Mouse (Mus musculus): ENCODE measurements around the gene Ulk2. TPM values are rescaled to one million over a fixed set of nuclear protein-coding genes. Genes with fewer than 3 reads are reported as not detected.
"Not testable (repeated sequence)": the region's sequence is repeated elsewhere in the genome, so short reads cannot be mapped to it uniquely, and the experiment has no call there.

The Ulk2 gene
- 10 to 100 TPM; 66.8 to 72.2 TPM for total RNA-seq (2021)
- long read RNA-seq, experiment 1, full-length matches to known transcripts = 2 of 12 reads
- long read RNA-seq, experiment 1, partial matches to known transcripts = 5 of 12 reads
- long read RNA-seq, experiment 1, other reads (novel, unspliced or antisense) = 5 of 12 reads
- long read RNA-seq, experiment 2, full-length matches to known transcripts = 10 of 29 reads
- long read RNA-seq, experiment 2, partial matches to known transcripts = 17 of 29 reads
- long read RNA-seq, experiment 2, other reads (novel, unspliced or antisense) = 2 of 29 reads

DNA sequence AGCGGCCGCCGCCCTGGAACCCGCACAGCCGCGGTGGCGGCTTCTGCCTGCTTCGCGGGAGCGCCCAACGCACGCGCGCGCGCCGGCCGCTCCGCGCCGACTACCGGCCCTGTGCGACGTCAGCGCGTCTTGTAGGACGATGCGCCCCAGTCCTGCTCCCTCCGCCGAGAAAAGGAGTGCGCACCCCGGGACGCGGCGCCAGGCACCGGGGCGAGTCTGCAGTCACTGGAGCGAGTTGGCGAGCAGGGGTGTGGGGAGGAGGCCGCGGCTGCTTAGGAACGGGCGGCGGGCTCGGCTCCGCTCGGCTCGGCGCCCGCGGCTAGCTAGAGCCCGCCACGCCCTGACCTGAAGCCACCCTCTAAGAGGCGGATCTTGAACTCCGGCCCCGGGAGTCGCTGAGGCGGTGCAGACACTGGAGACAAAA is at the start of gene Ulk2:
TSS of gene Ulk2 (minus strand) at position 86 of the 424 bp plus-strand sequence.
- peak; percentile 90 for DNase-seq

DNA sequence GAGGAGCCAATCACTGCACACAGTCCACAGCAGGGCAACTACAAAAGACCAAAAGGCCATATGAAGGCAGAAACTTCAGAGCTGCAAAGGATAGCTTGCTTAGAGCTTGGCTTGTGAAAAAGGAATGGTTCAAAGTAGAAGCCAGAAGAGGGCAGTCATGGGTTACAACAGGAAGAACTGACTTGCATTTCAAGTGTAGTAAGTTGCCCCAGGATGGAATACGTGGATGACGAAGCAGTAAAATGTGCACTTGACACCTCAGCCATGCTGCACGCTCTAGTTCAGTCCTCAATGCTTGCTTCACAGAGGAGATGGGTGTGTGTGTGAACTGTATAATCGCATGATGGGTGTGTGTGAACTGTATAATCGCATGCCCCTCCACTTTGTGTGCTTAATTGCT is 27.3 kb upstream of the Ulk2 start:
- no peak for DNase-seq

DNA sequence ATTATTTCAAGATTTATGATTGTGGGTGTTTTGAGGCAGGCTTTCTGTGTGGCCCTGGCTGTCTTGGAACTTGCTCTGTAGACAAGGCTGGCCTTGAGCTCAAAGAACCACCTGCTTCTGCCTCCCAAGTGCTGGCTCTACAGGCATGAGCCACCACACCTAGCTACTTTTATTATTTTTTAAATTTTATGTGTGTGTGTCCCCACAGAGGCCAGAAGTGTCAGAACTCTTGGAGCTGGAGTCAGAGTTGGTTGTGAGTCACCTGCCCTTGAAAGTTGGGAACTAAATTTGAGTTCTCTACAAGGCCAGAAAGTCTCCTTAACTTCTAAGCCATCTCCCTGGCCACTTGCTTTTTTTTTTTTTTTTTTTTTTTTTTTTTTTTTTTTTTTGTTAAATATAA is 25.0 kb upstream of the Ulk2 start:
- DNase-seq = no peak

DNA sequence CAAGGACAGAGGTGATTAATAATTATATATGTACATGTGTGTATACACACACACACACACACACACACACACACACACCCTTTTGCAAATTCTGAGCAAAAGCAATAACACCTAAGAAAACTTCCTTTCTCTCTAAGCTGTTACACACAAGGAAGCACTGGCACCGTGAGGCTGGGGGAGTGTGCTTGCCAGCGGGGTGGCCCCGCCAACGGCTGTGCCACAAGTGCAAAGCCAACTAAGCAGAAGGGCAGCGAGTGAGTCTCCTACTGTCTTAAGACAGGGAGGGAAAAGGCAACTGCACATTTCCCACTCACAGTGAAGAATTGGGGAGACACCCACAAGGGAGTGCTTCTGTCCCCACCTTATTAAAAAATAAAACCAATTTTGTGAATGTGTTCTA is 17.0 kb upstream of the Ulk2 start:
- DNase-seq = no peak

DNA sequence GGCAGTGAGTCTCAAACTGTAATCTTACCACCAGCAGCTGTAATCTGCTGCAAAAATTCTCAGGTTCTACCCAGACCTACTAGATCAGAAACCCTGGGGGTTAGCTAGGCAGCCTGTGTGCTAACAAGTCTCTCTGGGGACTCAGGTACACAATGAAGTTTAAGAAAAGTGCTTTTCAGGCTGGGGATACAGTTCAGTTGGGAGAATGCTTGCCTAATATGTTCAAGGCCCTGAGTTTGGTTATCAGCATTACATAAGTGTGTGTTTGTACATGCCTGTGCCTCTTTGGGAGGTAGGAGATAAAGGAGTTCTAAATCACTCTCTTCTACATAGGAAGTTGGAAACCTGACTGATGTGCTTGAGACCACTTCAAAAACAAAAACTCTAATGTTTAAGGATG is 12.0 kb upstream of the Ulk2 start:
- no peak for DNase-seq

DNA sequence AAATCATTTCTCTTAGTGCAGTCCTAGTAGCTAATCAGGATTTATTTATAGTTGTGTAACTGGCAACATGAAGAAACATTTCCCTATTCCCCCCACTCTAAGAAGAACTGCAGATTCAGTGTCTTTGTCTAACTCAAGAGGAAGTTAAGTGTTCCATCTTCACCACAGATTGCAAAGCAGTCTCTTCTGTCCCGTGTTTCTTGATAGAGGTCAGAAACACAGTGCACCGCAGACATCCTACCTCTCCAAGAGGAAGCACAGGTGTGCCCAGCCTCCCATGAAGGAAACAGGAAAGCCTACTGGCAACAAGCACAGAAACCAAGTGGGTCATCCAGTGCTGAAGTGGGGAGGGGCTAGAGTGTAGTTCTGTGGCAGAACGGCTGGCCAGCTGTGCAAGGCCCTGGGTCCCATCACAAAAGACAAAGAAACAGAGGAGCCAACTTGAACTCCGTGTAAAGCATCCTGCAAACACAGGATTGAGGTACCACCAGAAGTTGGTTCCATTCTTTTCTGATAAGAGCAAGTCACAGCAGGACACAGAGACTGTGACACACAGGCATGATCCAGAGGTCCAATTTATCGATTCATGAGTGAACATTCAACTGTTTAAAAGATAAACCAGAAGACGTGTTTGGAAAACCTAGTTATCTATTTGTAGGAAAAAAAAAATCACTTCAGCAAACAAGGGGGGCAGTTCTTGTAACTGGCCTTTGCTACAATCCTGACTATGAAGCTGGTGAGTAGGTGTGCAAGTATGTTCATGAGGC is 7.1 kb upstream of the Ulk2 start:
- no peak for DNase-seq

DNA sequence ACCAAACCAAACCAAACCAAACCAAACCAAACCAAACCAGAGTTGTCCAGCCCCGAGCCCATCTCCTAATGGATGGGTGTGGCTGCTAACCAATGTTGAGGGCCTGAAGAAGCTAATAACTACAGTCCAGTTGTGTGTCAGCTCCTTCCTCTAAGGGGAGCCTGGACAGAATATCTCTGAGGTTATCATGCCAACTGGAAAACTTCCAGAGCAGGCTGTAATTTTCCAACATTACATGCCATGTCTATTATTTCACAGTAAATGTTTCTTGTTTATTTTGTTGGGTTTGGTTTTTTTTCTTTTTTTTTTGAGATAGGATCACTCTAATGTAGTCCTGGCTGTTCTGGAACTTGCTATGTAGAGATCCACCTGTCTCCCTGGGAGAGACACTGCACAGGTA is 4.4 kb upstream of the Ulk2 start:
- DNase-seq = no peak

DNA sequence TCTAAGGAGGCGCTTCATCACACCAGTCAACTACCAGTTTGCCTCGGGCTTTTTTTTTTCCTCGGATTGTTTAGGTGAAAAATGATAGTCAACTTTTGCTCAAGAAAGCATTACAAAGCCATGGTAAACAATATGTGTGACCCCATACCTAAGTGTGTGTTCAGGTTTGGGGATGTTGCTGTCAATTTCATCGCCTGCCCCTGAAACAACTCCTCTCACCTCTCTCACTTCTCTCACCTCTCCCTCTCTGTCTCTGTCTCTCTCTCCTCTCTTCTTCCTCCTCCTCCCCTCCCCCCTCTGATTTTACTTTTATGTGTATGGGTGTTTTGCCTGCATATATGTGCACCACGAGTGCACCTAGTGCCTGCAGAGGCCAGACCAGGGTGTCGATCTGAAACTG is 666 bp upstream of the Ulk2 start:
- DNase-seq = no peak

DNA sequence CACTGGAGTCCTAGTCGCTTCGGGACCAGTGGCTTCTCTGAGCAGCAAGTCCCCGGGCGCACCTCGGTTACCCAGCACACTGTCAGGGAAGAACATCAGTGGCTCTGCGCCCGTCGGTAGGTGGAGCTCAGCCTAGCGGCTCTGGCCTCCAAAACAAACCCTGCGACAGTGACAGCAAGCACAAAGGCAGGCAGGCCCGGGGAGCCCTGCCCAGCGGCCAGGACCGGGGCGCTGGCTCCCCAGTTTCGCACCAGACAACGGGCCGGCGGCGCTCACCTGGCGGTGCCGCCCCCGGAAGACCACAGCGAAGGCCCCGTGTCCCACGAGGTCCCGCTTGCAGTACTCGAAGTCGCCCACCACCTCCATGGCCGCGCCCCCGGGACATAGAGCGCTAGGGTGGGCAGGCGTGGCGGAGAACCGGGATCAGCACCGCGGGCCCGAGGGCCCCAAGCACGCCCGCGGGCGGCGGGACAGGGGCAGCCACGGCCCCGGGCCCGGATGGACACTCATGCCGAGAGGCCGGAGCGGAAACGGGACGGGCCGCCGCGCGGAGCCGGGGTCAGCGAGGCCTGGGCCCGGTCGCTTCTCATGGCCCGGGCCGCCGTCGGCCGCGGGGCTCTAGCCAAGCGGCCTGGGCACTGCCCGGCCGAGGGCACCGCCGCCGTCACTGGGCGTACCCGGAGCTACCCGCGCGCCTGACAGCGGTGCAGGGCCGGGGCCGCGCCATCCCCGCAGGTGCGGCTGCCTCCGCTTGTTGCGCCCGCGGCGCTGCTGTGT is 474 bp downstream of the Ulk2 start:
- DNase-seq = peak; percentile 83

DNA sequence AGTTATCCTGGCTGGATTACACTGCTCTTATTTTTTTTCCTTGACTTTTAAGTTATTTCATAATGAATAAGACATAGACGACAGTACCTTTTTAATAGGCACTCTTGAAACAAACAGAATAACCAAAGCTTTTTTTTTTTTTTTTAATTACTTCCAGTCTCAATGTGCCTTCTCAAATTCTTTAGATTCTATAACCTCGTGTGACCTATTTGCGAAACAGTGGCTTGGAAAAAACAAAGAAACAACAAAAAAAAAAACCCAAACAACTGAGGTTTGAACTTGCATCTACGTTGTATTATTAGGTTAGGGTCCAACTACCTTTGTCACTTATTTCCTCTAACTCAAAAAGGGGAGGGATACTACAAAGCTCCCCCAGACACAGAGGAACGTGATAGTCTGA is 1.2 kb downstream of the Ulk2 start:
- no peak for DNase-seq

DNA sequence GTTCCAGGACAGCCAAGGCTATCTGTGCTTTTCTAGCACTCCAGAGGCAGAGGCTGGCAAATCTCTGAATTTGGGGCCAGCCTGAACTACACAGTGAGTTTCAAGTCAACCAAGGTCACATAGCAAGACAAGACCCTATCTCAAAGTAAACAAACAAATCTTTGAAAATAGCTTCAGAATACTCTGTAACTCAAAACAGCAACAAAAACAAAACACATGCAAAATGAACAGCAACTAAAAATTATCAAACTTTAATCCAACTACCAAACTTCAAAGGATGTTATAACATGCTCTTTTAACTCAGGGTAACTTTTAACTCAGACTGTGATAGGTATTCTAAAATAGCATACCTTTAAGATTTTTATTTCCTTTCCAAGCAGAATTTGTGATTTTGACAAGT is 2.0 kb downstream of the Ulk2 start:
- DNase-seq = no peak

DNA sequence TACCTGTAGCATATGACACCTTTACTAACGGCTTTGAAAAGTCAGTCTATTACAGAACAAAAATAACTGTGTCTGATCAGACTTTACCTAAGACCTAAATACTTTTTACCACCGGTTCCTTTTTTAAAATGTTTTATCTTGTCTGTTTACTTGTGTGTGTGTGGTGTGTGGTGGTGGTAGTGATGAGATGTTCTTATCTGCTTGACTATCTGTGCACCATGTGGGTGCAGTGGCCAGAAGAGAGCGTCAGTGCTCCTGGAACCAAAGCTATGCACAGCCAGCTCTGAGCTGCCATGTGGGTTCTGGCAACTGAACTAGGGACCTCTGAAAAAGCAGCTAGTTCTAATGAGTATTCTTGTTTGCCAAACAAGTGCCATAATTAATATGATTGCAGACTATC is 3.7 kb downstream of the Ulk2 start:
- DNase-seq = no peak

DNA sequence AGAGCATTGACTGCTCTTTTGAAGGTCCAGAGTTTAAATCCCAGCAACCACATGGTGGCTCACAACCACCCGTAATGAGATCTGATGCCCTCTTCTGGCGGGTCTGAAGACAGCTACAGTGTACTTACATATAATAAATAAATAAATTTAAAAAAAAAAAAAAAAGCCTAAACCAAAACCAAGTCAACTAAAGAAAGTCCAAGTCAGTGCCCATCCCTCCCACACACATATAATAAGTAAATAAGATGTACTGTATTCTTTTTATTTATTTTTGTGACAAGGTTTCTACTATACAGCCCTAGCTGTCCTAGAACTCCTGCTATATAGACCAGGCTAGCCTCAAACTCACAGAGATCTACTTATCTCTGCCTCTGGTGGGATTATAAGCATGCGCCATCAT is 14.2 kb downstream of the Ulk2 start:
- not testable (repeated sequence) for DNase-seq

DNA sequence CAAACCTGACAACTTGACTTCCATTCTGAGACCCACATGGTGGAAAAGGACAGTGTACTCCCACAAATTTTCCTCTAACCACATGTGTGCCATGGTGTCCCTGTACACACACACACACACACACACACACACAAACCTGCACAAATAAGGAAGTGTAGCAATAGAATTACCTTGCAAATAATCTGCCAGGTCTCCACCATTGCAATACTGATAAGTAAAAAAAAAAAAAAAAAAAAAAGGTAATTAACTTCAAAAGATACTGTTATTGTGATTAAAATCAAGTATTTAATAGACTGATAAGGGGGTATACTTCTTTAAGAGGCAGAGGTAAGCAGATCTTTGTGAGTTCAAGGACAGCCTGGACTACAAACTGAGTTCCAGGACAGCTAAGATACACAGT is 14.9 kb downstream of the Ulk2 start:
- no peak for DNase-seq

DNA sequence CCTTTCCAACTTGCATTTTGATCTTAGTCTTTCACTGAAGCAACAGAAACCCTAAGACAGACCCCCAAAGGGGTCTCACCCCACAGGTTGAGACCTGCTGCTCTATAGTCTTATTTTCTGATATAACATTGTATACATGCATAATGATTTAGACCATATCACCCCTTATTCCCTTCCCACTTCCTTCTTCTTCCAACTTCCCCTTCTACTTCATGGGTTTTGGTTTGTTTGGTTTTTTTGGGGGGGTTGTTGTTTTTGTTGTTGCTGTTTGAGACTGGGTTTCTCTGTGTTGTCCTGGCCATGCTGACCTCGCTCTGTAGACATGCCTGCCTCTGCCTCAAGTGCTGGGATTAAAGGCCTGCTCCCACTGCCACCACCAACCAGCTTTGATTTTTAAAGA is 15.7 kb downstream of the Ulk2 start:
- DNase-seq = no peak

DNA sequence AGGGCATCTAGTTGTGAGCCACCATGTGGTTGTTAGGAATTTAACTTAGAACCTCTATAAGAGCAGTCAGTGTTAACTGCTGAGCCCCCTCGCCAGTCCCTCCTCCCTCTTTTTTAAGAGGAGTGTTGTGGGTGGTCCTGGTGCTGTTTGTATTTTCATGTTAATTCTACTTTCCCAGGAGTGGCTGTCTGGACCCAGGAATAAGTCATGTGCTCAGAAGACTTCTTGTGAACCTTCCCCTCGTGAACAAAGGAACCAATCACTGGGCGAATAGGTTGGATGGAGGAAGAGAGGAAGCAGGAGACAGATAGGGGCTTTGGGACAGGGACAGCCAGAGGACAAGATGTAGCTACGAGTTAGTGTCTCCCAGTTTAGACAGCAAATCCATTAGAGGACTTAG is 45.1 kb downstream of the Ulk2 start:
- no peak for DNase-seq

DNA sequence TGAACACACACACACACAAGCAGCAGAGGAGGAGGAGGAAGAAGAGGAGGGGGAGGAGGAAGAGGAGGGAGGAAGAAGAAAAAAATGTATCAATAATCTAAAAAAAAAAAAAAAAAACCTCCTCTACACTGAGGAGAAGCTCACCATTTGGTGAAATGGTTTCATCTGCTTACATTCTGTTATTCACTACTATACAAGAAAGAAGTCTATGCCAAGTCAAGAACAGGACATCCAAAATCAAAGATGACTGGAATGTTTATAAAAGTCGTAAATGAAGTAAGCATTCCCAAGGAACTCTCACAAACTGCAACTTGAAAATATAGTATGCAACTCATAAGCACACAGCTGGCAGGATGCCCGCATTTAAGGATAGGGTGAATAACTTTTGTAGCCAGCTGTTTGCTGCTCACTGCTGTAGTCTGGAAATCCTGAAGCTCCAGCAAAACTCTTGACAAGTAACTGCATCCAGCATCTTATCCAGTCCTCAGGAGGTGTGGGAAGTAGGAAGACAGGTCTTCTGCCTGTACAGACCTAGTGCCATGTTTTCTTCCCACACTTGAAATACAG is 46.2 kb downstream of the Ulk2 start:
- no peak for DNase-seq

DNA sequence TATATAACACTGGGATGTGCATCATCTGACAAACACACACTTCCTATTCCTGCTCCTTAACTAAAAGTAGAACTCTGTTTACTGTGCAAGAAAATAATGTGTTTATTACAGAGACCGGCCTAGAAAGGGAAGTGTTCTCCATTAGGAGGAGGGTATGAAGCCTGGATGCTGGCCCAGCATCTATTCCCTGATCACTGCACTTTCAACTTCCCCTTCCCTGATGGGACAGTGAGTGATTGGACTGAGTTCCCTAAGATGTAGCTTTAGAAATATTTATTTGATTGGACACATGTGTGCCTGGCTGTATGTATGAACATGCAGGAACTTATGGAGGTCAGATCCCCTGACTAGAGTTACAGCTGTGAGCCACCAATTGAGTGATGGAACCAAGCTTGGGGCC is 61.4 kb downstream of the Ulk2 start:
- no peak for DNase-seq

DNA sequence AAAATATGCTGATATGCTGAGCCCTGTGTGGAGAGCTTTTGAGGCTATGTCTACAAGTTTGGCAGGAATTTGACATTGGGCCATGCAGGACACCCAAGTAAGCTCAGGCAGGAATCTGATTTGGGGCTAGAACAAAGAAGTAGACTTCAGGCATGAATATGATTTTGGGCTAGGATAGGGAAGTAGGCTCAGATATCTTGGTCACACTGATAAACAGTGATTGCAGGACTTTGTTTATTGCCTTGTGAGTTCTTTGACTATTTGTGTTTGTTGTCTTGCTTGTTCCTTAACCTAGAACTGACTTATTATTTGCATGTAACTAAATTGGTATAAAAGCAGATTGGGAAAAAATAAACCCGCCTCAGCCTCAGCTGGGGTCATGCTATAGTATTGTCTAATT is 66.3 kb downstream of the Ulk2 start:
- no peak for DNase-seq

DNA sequence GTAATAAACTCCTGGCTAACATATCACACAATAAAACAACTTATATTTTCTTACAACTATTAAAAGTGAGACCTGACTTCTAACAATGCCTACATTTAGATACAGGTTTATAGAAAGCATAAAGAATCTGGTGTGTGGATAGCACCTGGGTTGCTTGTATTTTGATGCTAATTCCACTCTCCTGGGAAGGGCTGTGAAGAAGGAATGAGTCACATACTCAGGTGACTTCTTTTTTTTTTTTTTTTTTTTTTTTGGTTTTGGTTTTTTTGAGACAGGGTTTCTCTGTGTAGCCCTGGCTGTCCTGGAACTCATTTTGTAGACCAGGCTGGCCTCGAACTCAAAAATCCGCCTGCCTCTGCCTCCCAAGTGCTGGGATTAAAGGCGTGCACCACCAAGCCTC is 72.3 kb downstream of the Ulk2 start:
- not testable (repeated sequence) for DNase-seq

DNA sequence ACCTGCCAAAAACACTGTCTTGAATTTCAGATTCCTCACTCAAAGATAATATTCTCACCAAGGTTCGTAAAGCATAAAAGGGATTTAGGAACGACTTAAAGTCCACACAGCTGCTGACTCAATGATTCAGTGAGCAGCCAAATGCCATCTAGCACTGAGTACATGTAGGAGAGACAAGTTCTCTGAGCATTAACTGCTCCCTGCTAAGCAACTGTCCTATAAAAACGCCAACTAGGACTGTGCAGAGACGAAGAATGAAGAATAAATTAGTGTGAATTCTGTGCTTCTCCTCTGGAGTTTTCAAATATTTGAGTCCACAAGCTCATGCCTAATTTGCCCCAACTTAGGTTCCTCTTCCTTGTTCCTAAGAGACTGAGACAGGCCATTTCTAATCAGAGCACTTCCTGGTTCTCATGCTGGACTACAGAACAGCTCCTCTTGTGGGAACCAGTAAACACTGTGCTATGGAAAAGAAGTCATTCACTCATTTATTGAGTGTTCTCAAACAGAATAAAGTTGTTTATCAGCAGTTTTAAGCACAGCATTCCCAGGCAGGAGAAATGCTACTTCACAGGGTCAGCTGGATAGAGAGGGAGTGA is 80.2 kb downstream of the Ulk2 start:
- no peak for DNase-seq

Data from gastrocnemius, postnatal 25 days (tissue).